Mouse (Mus musculus) olfactory bulb, adult 2 months (tissue): ENCODE results near the gene Ccdc38.

Experiments used
- CTCF ChIP-seq: fragments of 200-500 bp; IDR thresholded peaks from 2 replicates; pipeline ENCODE4 v1.5.1; 2012; ENCODE audit warnings: low read depth, mild to moderate bottlenecking, low read length, moderate library complexity; ENCODE audit not compliant: insufficient read depth
- POLR2A ChIP-seq: fragments of 200-500 bp; IDR thresholded peaks from 2 replicates; pipeline ENCODE4 v1.6.1; 2012; ENCODE audit warnings: mild to moderate bottlenecking, low read depth, low read length, moderate library complexity; ENCODE audit not compliant: insufficient read depth

DNA sequence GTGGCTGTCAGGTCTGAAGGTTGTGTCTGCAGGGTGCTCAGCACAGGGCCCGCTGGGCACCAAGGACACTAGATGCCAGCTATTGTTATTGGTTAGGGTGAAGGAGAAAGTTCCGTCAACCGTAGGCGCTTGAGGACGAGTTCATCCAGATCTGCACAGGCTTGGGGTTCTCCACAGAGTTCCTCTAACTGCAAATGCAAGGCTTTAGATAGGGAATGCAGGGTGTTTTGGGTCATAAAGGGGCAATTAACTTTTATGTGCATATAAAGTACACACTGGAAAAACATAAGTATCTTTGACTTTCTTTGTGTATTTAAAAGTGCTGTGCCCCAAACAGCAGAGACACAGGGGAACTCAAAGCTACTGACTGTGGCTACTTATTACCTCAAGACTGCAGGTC is 89.9 kb downstream of the Ccdc38 start:
- TF ChIP-seq CTCF (no peak), POLR2A (no peak)
